Mouse (Mus musculus): ENCODE measurements around the gene Mrpl45. TPM values are rescaled to one million over a fixed set of nuclear protein-coding genes. Genes with fewer than 3 reads are reported as not detected.

Mrpl45 gene
- total and polyA plus RNA-seq, 3 experiments = 106 to 153 (median 124) TPM

DNA sequence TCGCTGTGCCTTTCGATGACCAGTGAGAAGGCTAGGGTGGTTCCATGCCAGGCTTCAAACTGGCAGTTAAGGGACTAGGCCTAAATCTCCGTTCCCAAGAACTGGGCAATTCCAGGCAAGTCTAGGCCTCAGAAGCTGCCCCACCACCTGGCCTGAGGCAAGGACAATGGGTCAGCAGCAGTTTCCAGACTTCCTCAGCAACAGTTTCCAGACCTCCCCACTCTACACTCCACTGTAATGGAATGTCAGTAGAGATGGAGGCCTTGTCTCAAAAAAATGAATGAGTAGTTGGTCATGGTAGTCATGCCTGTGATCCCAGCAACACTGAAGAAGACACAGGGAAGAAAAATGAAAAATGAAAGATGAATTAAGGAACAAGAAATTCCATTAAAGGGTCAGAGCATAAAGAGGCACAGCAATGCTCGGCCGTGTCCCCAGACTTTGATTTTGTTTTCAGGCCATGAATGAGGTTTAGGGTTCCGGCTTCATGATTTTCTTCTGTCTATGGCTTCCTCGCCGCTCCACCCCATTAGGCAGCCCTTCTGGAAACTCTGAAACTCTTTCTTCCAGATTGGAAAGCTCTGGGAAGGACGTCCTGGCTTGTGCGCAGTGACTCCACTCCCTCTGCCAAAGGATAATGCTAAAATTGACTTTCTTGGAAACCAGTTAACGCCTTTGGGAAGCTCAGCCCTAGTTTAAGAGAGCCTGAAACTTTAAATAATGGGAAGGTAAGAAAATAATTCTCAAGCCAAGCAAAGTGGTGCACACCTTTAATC, 8.0 kb upstream of the Mrpl45 start:
- H3K9me3 ChIP-seq (replicated peaks; ENCODE audit: low read length) = no peaks in the 10 kb centered on the region
- H3K4me1 ChIP-seq (ENCODE audit: control insufficient read depth in 1 of 2, insufficient read depth in 2 of 2) = peaks cover 0 to 16% of the 10 kb centered on the region in 2 experiments; a peak in 2 of 4 replicates
- in situ Hi-C loops (cut with MboI; ENCODE audit: low pct_ligation_motif_present, low pct_unique_long_range_greater_than_20kb, low sequenced_read_pairs) (no loop called here), dilution Hi-C loops (cut with MboI; ENCODE audit: extremely low pct_ligation_motif_present, extremely low pct_unique_long_range_greater_than_20kb, low sequenced_read_pairs) (no loop called here)
- H3K4me3 ChIP-seq (replicated peaks in 1 of 3; ENCODE audit: low read depth in 2 of 3, low read length in 2 of 3, poor library complexity in 1 of 3) = no peak overlapping the region
- H3K27ac ChIP-seq (ENCODE audit: insufficient read depth, low read depth) = no peak overlapping the region
- no peaks in the 10 kb centered on the region for H3K36me3 ChIP-seq (replicated peaks in 1 of 2; ENCODE audit: control insufficient read depth in 1 of 2, insufficient read depth in 1 of 2, low read length in 1 of 2)
- TF ChIP-seq BHLHE40 (IDR thresholded peaks at IDR 0.05; ENCODE audit: low read depth, low read length) (no peak), CTCF (conservative IDR thresholded peaks at IDR 0.05 in 1 of 2, IDR thresholded peaks at IDR 0.05 in 1 of 2; ENCODE audit: low read depth in 2 of 2, low read length in 2 of 2) (no peak), KAT2A (IDR thresholded peaks at IDR 0.05; ENCODE audit: insufficient replicate concordance, low read length) (no peak), MAX (IDR thresholded peaks at IDR 0.05; ENCODE audit: low read length) (no peak)
- DNase-seq (ENCODE audit: extremely low read depth) = no peak
- H3K4me2 ChIP-seq (ENCODE audit: insufficient read depth, low read depth, poor library complexity, severe bottlenecking) = no peak overlapping the region
- no peaks in the 10 kb centered on the region for H3K79me2 ChIP-seq (replicated peaks; ENCODE audit: control insufficient read depth, extremely low read depth, insufficient read depth, poor library complexity, severe bottlenecking)
- no peaks in the 10 kb centered on the region for H3K27me3 ChIP-seq (replicated peaks)
- H3K9ac ChIP-seq (ENCODE audit: insufficient read depth, low read depth) = no peak overlapping the region

DNA sequence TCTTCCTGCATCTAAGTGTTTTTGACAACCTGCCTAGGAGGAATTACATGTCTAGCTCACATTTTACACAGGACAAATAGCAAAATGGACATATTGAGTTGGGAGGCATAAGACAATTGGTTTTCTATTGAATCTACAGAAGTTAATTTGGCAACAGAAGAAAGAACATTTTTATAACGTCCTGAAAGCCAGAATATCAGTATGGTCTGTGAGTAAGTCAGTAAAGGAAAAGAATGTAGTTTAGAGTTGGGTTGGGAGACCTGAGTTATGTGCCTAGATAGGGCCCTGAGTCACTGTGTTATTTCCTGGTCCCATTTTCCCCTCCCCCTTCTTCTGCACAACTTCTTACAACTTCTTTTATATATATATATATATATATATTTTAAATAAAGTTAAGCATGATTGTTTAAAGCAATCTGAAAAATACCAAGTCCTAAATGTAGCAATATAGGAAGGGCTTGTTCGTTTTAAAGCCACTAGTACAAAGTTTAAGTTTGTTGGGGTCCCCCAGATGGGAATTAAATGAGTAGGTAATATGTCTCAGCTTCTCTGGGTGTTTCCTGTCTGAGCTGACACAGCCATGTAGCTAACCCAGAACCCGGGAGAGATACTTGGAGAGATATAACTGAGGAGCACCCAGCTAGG, 6.6 kb upstream of the Mrpl45 start:
- in situ Hi-C loops (cut with MboI; ENCODE audit: low pct_ligation_motif_present, low pct_unique_long_range_greater_than_20kb, low sequenced_read_pairs) = no loop called here
- Histone ChIP-seq H3K4me2 (ENCODE audit: insufficient read depth, low read depth, poor library complexity, severe bottlenecking) (peak overlapping the region; percentile 63), H3K36me3 (replicated peaks in 1 of 2; ENCODE audit: control insufficient read depth in 1 of 2, insufficient read depth in 1 of 2, low read length in 1 of 2) (no peaks in the 10 kb centered on the region), H3K27ac (ENCODE audit: insufficient read depth, low read depth) (peak overlapping the region; percentile 76; the same call in 1 of the 2 replicates), H3K9me3 (replicated peaks; ENCODE audit: low read length) (no peaks in the 10 kb centered on the region), H3K4me1 (ENCODE audit: control insufficient read depth in 1 of 2, insufficient read depth in 2 of 2) (peaks cover 0 to 17% of the 10 kb centered on the region in 2 experiments; a peak in 2 of 4 replicates), H3K27me3 (replicated peaks) (no peaks in the 10 kb centered on the region), H3K9ac (ENCODE audit: insufficient read depth, low read depth) (peak overlapping the region; percentile 88), H3K79me2 (replicated peaks; ENCODE audit: control insufficient read depth, extremely low read depth, insufficient read depth, poor library complexity, severe bottlenecking) (no peaks in the 10 kb centered on the region), H3K4me3 (replicated peaks in 1 of 3; ENCODE audit: low read depth in 2 of 3, low read length in 2 of 3, poor library complexity in 1 of 3) (peak overlapping the region; percentile 68 to 78 (median 69))
- peak; percentile 50 for DNase-seq (ENCODE audit: extremely low read depth)
- dilution Hi-C loops (cut with MboI; ENCODE audit: extremely low pct_ligation_motif_present, extremely low pct_unique_long_range_greater_than_20kb, low sequenced_read_pairs) = no loop called here
- no peak for TF ChIP-seq E2F4 (IDR thresholded peaks at IDR 0.05; ENCODE audit: insufficient replicate concordance, low read depth, low read length)
- peak; percentile 26; the same call in 1 of the 2 replicates for TF ChIP-seq NELFE (IDR thresholded peaks at IDR 0.05; ENCODE audit: low read depth, low read length)
- peak; percentile 58 for TF ChIP-seq CHD2 (IDR thresholded peaks at IDR 0.05; ENCODE audit: low read length)
- TF ChIP-seq RCOR1 (conservative IDR thresholded peaks at IDR 0.05; ENCODE audit: low read depth, low read length) = peak; percentile 53; the same call in 1 of the 2 replicates
- TF ChIP-seq RAD21 (IDR thresholded peaks at IDR 0.05; ENCODE audit: low read depth, low read length) = no peak
- TF ChIP-seq CTCF (conservative IDR thresholded peaks at IDR 0.05 in 1 of 2, IDR thresholded peaks at IDR 0.05 in 1 of 2; ENCODE audit: low read depth in 2 of 2, low read length in 2 of 2) = no peak
- 0 out of 2 replicates have a peak, but pooled peaks have one; percentile 22 for TF ChIP-seq MAZ (IDR thresholded peaks at IDR 0.05; ENCODE audit: low read depth, low read length)
- peak; percentile 51 for TF ChIP-seq EP300 (IDR thresholded peaks at IDR 0.05; ENCODE audit: low read length)
- TF ChIP-seq HCFC1 (IDR thresholded peaks at IDR 0.05; ENCODE audit: low read depth, low read length) = peak; percentile 24; the same call in 1 of the 2 replicates
- TF ChIP-seq MXI1 (IDR thresholded peaks at IDR 0.05; ENCODE audit: low read depth, low read length) = no peak
- peak; percentile 47; the same call in 1 of the 2 replicates for TF ChIP-seq ELF1 (IDR thresholded peaks at IDR 0.05; ENCODE audit: low read depth, low read length)
- no peak for TF ChIP-seq ZMIZ1 (IDR thresholded peaks at IDR 0.05; ENCODE audit: low read depth, low read length)
- no peak for TF ChIP-seq KAT2A (IDR thresholded peaks at IDR 0.05; ENCODE audit: insufficient replicate concordance, low read length)
- no peak for TF ChIP-seq ZNF384 (IDR thresholded peaks at IDR 0.05; ENCODE audit: low read depth, low read length)
- TF ChIP-seq USF2 (conservative IDR thresholded peaks at IDR 0.05; ENCODE audit: low read depth, low read length) = no peak
- no peak for TF ChIP-seq ZKSCAN1 (IDR thresholded peaks at IDR 0.05; ENCODE audit: borderline replicate concordance, low read depth, low read length)
- TF ChIP-seq ZC3H11A (IDR thresholded peaks at IDR 0.05; ENCODE audit: low read depth, low read length) = no peak
- TF ChIP-seq PAX5 (IDR thresholded peaks at IDR 0.05; ENCODE audit: low read length) = no peak
- no peak for TF ChIP-seq TBP (conservative IDR thresholded peaks at IDR 0.05; ENCODE audit: low read depth, low read length)
- TF ChIP-seq USF1 (IDR thresholded peaks at IDR 0.05; ENCODE audit: low read depth, low read length) = no peak
- no peak for TF ChIP-seq SMC3 (IDR thresholded peaks at IDR 0.05; ENCODE audit: low read depth, low read length)
- TF ChIP-seq SIN3A (IDR thresholded peaks at IDR 0.05; ENCODE audit: low read length) = peak; percentile 26
- TF ChIP-seq UBTF (IDR thresholded peaks at IDR 0.05; ENCODE audit: low read depth, low read length) = no peak
- TF ChIP-seq MYC (IDR thresholded peaks at IDR 0.05; ENCODE audit: low read depth, low read length) = no peak
- no peak for TF ChIP-seq GABPA (IDR thresholded peaks at IDR 0.05; ENCODE audit: insufficient replicate concordance, low read depth, low read length)
- TF ChIP-seq JUN (IDR thresholded peaks at IDR 0.05; ENCODE audit: insufficient read depth, low read depth, low read length) = 0 out of 2 replicates have a peak, but pooled peaks have one; percentile 4
- no peak for TF ChIP-seq TCF12 (IDR thresholded peaks at IDR 0.05; ENCODE audit: low read depth, low read length)
